Mouse (Mus musculus): Measurements from ENCODE around the gene Olfr1349. TPM values are rescaled to one million over a fixed set of nuclear protein-coding genes. Genes with fewer than 3 reads are reported as not detected.

Olfr1349 gene
- polyA plus RNA-seq (2012; rRNA removed), result 0.01 TPM in 1 of 2 replicates, not detected in the other

DNA sequence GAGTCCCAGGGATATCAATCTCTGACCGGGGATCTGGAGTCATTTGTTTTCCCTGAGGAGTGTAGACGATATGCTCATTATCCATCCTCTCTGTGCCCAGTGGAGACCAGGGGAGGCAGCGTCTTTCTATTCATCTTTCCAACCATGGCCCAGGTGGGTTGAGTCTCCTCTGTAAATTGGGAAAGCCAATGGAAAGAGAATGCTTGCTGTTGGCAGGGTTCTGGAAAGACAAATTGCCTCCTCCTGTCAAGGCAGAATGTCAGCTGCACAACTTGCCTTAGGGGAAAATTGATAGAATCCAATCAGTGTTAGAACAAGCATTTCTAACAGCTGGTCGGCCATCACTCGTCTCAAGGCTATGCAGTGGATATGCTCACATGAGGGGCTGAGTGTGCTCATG, at the start of gene Olfr1349:
Olfr1349 (minus strand) TSS at position 101 of the 400 bp plus-strand sequence.

GRCm38 (mm10) chr7:6564541-6564940, 41.8 kb upstream of the Olfr1349 start, which contains the start of gene Olfr1350:
Gene Olfr1350 (plus strand): TSS chr7:6564841.

GRCm38 (mm10) chr7:6508648-6509047, 14.1 kb downstream of the Olfr1349 start, which contains the start of gene Olfr1348:
Gene Olfr1348 (minus strand): TSS chr7:6508748.

DNA sequence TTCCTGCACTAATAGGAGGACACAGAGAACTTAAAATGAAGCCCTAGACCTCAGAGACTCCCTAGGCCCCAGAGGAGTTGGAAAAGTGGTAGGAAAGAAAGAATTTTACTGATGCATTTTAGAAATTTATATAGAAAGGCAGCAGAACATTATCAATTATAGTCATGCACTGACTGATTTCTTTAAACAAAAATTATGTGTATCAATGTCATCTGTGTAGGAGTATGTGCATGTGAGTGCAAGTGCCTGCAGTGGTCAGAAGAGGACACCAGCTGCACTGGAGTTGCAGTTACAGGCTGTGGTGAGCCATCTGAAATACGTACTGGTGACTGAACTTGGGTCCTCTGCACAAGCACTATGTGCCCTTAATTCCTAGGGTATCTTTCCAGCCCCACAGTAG, 23.1 kb downstream of the Olfr1349 start, which contains the start of gene Olfr1347:
Olfr1347 (minus strand) TSS at position 101 of the 400 bp plus-strand sequence.

GRCm38 (mm10) chr7:6486841-6487240, 35.9 kb downstream of the Olfr1349 start, which contains the start of gene Olfr5:
Gene Olfr5 (minus strand): TSS chr7:6486941.

GRCm38 (mm10) chr7:6466951-6467350, 55.8 kb downstream of the Olfr1349 start, which contains the start of gene Olfr1346:
Gene Olfr1346 (plus strand): TSS chr7:6467101.

Other genes with a start within 250 kb of the Olfr1349 start
- gene Zfp667, start 236.4 kb downstream of the Olfr1349 start, polyA plus RNA-seq (2012; rRNA removed), result 7.2 and 7.6 TPM in 2 replicates
- gene Zfp583, start 191.7 kb downstream of the Olfr1349 start, polyA plus RNA-seq (2012; rRNA removed), result 12.9 and 13.1 TPM in 2 replicates
- 4.1 and 4.4 TPM in 2 replicates for gene Gm3854, start 179.2 kb downstream of the Olfr1349 start, polyA plus RNA-seq (2012; rRNA removed)
- 3.8 and 4.1 TPM in 2 replicates for gene Zfp78, start 159.7 kb downstream of the Olfr1349 start, polyA plus RNA-seq (2012; rRNA removed)
- 18.0 and 18.3 TPM in 2 replicates for gene Zfp28, start 139.7 kb downstream of the Olfr1349 start, polyA plus RNA-seq (2012; rRNA removed)
- 9.1 and 10.4 TPM in 2 replicates for gene Smim17, start 124.2 kb downstream of the Olfr1349 start, polyA plus RNA-seq (2012; rRNA removed)
- 0.31 and 0.41 TPM in 2 replicates for gene Gm20715, start 112.7 kb downstream of the Olfr1349 start, polyA plus RNA-seq (2012; rRNA removed)
- gene Olfr1344, start 84.3 kb downstream of the Olfr1349 start, polyA plus RNA-seq (2012; rRNA removed), result 1.2 TPM in 2 replicates
- gene Olfr1336, start 66.8 kb downstream of the Olfr1349 start, polyA plus RNA-seq (2012; rRNA removed), result 0.04 TPM in 1 of 2 replicates, not detected in the other
- gene Olfr1346, start 55.8 kb downstream of the Olfr1349 start, polyA plus RNA-seq (2012; rRNA removed), result not detected in 2 replicates
- 0.01 TPM in 1 of 2 replicates, not detected in the other for gene Olfr5, start 36.0 kb downstream of the Olfr1349 start, polyA plus RNA-seq (2012; rRNA removed)
- not detected in 2 replicates for gene Olfr1347, start 23.2 kb downstream of the Olfr1349 start, polyA plus RNA-seq (2012; rRNA removed)
- not detected in 2 replicates for gene Olfr1348, start 14.2 kb downstream of the Olfr1349 start, polyA plus RNA-seq (2012; rRNA removed)
- not detected in 2 replicates for gene Olfr1350, start 41.9 kb upstream of the Olfr1349 start, polyA plus RNA-seq (2012; rRNA removed)
- gene Zim1, start 173.5 kb upstream of the Olfr1349 start, polyA plus RNA-seq (2012; rRNA removed), result 27.2 and 29.3 TPM in 2 replicates
- 65.1 and 74.3 TPM in 2 replicates for gene Peg3, start 207.5 kb upstream of the Olfr1349 start, polyA plus RNA-seq (2012; rRNA removed)
- 24.5 and 26.1 TPM in 2 replicates for gene Usp29, start 207.6 kb upstream of the Olfr1349 start, polyA plus RNA-seq (2012; rRNA removed)